Mouse (Mus musculus): ENCODE measurements around the gene Bdh2.

DNA sequence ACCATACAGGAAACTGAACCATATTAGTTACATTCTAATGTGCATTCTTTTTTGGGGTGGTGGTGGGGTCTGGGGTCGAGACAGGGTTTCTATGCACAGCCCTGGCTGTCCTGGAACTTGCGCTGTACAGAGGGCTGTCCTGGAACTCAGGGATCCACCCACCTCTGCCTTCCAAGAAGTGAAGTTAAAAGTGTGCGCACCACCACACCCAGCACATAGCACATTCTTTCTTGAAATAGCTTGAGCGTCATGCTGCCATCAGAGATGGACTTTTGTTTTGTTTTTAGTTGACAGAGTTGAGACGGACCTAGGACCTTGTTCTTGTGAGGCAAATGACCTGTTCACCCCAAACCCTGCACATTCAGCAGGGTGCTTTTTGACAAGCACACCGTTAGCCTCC is 46.2 kb downstream of the Bdh2 start:
- TF ChIP-seq CTCF (IDR thresholded peaks at IDR 0.05; ENCODE audit: extremely low read depth, insufficient read depth, insufficient read length, insufficient replicate concordance) (no peak), POLR2A (IDR thresholded peaks at IDR 0.05; ENCODE audit: low read depth, low read length) (no peak)
